Mouse (Mus musculus) embryonic fibroblast, embryonic 13.5 days (primary cell): ENCODE data around the gene Gria1. TPM values are rescaled to one million over a fixed set of nuclear protein-coding genes. Genes with fewer than 3 reads are reported as not detected.

Experiments used
- H3K27ac ChIP-seq: 2 replicates; pipeline ENCODE4 v1.5.1; 2012; ENCODE audit warnings: low read length, control low read depth, inconsistent platforms; ENCODE audit not compliant: insufficient read depth
- H3K4me1 ChIP-seq: 2 replicates; pipeline ENCODE4 v1.6.1; 2011; ENCODE audit warnings: low read length; ENCODE audit not compliant: control insufficient read depth, insufficient read depth
- H3K4me3 ChIP-seq: 2 replicates; pipeline ENCODE4 v1.5.1; 2011; ENCODE audit warnings: mild to moderate bottlenecking, control low read depth, low read length; ENCODE audit not compliant: insufficient read depth
- CTCF ChIP-seq: IDR thresholded peaks from 2 replicates; pipeline ENCODE4 v1.5.1; 2011; ENCODE audit warnings: mild to moderate bottlenecking, control low read depth, low read length, moderate library complexity, borderline replicate concordance; ENCODE audit not compliant: insufficient read depth
- POLR2A ChIP-seq: IDR thresholded peaks from 2 replicates; pipeline ENCODE4 v1.6.1; 2011; ENCODE audit warnings: low read depth, mild to moderate bottlenecking, control low read depth, low read length, moderate library complexity
- polyA plus RNA-seq: library from polyadenylated mRNA; stranded (reverse); fragments of >200 nt; gene quantifications from 2 replicates; pipeline ENCODE4 v1.2.4, GENCODE M21; 2011; ENCODE audit warnings: low read depth; ENCODE audit not compliant: missing spikeins, insufficient read length

Gria1 gene
- polyA plus RNA-seq, 1 experiment: 6.1 TPM

DNA sequence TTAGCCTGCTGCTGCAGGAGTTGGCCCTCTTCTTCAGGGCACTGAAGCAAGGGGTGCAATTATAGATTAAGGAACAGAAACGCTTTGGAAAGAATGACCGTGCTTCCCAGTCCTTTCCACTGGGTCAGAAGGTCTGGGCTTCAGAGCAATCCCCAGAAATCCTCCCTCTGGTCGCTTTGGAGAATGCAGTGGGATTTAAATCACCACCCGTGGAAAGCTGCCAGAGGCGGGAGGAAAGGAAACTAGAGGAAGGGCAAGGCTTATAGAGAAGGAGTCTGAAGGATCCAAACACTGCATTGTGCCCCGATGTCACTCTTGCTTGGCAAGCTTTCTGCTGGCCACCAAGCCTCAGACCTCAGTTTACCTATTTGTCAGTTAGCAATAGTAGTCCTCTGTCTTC lies 193.2 kb downstream of the Gria1 start:
- no peak overlapping the region for H3K4me3 ChIP-seq
- TF ChIP-seq POLR2A: no peak
- TF ChIP-seq CTCF: no peak
- no peak overlapping the region for H3K27ac ChIP-seq

DNA sequence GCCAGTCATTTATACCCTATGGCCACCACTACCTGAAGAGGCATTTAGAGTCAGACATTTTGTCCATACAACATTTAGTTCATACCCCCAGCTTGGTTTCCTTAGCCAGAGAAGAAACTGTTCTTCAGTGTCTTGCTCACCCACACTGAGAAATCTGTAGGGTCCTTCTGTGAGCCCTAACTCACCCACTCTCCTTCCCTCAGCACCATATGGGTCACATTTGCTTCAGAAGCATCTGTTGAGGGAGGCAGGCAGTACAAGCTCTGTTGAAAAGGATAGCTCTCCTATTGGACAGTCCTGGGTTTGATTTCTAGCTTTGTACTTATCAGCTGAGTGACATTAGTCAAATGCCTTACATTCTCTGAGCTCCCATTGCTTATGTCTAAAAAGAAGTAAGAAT lies 196.1 kb downstream of the Gria1 start:
- no peak overlapping the region for H3K27ac ChIP-seq
- TF ChIP-seq CTCF (no peak), POLR2A (no peak)
- H3K4me1 ChIP-seq: peaks cover 3% of the 10 kb centered on the region; the same call in 1 of the 2 replicates
- H3K4me3 ChIP-seq: no peak overlapping the region

More for the DNA sequence above, 193.2 kb downstream of the Gria1 start:
- H3K4me1 ChIP-seq: 0 out of 2 replicates have a peak, but pooled peaks cover 2% of the 10 kb centered on the region

DNA sequence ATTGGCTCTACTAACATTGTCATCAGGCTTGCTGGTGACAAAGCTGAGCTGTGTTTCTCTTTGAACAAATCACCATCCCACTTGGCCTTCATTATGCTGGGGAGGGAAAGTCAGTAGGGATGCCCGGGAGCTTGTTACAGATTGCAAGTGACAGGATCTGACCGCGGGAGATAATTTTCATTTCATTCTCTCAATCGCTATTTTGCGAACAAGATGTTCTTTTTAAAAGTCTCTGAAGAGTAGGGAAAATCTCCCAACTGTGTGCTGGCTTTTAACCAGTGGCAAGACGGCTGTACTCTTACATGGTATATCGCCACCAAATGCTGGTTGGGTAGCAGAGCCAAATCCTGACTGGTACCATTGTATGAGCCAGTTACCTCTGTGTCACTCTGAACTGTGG lies 202.9 kb downstream of the Gria1 start:
- Histone ChIP-seq H3K4me3 (no peak overlapping the region), H3K27ac (no peak overlapping the region), H3K4me1 (peaks cover 3% of the 10 kb centered on the region; the same call in 1 of the 2 replicates)
- no peak for TF ChIP-seq CTCF
- TF ChIP-seq POLR2A: no peak

DNA sequence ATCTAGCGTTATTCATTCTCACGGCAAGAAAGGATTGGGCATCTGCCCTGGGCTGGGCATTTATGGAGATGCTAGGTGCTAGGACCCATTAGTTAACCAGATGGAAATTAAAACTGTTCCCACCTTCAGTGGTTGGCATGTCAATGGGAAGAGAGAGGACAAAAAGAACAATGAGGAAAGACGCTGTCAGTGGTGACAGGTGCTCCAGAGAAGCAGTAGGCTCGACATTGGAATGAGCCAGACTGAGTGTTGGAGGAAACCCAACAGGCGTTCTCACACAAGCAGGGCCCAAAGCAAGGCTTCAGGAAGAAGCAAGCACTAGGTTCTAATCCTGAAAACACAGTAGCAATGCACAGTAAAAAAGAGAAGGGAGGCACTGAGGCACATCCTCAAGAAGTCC lies 203.4 kb downstream of the Gria1 start:
- no peak overlapping the region for H3K27ac ChIP-seq
- TF ChIP-seq POLR2A: no peak
- TF ChIP-seq CTCF: no peak
- peaks cover 3% of the 10 kb centered on the region; the same call in 1 of the 2 replicates for H3K4me1 ChIP-seq
- no peak overlapping the region for H3K4me3 ChIP-seq

DNA sequence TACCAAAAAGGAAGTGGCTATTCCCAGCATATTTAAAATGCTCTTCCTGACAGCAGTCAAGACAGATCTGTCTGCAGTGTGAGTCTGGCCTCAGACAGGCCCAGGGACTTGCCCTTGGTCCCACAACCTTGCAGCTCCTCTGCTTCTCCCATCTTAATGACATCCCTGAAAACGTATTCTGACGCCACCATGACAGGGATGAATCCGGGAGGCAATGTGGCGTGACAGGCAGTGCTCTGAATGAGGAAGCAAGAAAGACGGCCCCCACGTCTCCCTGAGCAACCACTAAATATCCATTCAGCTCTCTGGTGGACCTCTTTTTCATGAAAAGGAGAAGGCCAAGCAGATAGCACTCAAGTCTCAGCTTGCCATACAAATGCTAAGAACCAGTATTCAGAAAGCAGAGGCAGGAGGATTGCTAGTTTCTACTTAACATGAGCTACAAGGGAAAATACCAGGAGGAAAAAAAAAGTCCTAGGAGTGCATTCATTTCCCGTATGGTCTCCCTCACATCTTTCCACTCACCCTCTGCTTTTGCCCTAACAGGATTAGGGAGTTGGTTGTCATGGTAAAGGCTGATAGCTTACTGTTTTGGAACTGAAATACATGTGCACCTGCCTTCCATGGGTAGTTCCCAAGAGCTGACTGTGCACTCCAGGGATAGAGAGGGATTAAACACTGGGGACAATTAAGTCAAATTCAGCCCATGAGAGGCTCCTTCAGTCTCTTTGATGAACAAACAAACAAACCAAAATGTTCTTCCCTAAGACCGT lies 211.8 kb downstream of the Gria1 start:
- no peak for TF ChIP-seq POLR2A
- no peak for TF ChIP-seq CTCF
- Histone ChIP-seq H3K27ac (no peak overlapping the region), H3K4me1 (no peaks in the 10 kb centered on the region), H3K4me3 (no peak overlapping the region)

DNA sequence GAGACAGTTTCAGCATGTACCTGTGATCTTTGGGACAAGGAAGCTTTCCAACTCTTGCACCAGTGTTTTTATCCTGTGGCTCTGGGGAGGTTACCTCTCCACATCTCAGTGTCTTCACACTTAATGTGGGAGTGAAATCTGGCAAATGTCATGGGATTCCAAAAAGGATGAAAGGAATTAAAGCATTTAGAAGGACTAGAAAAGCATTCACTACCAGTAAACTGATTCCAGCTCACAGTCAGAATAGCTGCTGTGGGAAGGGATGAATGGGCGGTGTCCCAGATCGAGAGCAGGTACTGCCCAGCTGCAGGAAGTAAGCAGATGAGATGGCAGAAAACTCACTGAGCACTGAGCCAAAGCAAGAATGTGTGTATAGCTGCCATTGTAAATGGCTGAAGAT lies 224.3 kb downstream of the Gria1 start:
- TF ChIP-seq POLR2A (no peak), CTCF (no peak)
- Histone ChIP-seq H3K4me3 (no peak overlapping the region), H3K4me1 (no peaks in the 10 kb centered on the region), H3K27ac (no peak overlapping the region)

DNA sequence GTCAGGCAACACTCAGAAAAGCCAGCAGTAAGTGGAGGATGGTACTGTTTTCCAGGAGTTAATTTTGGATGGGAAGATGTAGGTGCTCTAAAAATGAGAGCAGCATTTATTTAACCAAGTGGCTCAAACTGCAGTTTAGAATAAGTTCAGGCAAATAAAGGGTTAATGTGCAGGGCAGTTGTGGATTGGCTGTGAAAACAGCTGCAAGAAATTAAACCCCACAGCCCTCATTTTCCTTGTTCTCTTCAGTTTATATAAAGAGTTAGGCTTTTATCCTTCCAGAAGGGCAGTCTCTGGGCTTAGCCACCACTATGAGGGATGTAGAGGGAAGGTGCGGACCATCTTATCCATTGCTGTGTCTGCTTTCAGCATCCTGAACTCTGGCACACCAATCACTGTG lies 225.2 kb downstream of the Gria1 start:
- no peaks in the 10 kb centered on the region for H3K4me1 ChIP-seq
- TF ChIP-seq CTCF (no peak), POLR2A (no peak)
- no peak overlapping the region for H3K27ac ChIP-seq
- no peak overlapping the region for H3K4me3 ChIP-seq

DNA sequence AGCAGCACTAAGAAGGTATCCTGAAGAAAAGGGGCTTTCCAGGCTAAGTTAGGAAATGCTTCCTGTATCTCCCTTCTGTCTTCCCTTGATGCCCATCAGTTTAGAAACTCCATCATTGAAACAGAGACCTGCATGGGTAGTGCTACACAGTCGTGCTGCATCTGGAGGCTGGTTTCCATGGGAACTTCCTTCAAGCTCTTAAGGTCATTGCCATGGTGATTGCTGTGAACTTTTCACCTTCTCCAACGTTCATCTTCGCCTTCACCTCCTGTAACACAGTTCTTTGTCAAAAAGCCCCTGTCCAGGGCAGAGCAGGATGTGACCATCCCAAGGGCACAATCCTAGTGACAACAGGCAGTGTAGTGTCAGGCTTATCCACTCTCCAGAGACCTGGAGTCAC lies 228.6 kb downstream of the Gria1 start:
- H3K4me1 ChIP-seq: no peaks in the 10 kb centered on the region
- no peak overlapping the region for H3K4me3 ChIP-seq
- no peak overlapping the region for H3K27ac ChIP-seq
- TF ChIP-seq CTCF (no peak), POLR2A (no peak)

DNA sequence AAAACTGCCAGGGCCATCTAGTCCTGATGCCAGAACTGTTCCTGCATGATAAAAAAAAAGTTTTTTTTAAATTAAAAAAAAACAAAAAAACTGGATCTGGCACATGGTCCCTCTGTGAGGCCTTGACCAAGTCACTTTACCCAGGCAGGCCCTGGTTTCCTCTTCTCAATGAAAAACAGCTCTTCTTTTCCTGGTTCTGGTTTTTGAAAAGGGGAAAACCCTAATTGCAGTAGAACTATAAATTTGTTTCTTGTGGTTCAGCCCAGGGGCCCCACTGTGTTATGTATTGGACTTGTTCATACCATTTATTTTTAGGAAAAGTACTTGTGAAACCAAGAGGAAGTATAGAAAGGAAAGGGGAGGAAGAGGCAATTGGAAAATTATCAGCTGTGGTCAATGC lies 232.6 kb downstream of the Gria1 start:
- Histone ChIP-seq H3K4me3 (no peak overlapping the region), H3K27ac (no peak overlapping the region), H3K4me1 (no peaks in the 10 kb centered on the region)
- no peak for TF ChIP-seq POLR2A
- no peak for TF ChIP-seq CTCF

DNA sequence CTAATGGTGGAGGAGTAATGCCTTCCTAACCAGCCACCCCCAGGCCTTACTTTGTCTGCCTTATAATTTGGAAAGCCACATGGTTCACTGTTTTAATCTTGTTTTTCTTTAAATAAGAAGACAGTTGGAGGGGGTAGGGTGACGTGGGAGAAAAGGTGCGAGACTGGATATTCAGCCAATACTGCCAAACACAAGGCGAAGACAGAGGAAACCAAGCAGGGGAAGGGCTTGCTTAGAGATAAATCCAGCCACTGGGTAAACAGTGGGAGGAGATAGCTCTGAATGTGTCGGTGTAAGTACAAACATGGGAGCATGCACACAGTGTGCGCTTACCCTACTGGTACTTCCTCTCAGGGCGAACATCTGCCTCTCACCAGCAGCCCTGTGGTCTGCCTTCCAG lies 233.4 kb downstream of the Gria1 start:
- H3K27ac ChIP-seq: no peak overlapping the region
- no peak overlapping the region for H3K4me3 ChIP-seq
- H3K4me1 ChIP-seq: no peaks in the 10 kb centered on the region
- TF ChIP-seq POLR2A (no peak), CTCF (no peak)

DNA sequence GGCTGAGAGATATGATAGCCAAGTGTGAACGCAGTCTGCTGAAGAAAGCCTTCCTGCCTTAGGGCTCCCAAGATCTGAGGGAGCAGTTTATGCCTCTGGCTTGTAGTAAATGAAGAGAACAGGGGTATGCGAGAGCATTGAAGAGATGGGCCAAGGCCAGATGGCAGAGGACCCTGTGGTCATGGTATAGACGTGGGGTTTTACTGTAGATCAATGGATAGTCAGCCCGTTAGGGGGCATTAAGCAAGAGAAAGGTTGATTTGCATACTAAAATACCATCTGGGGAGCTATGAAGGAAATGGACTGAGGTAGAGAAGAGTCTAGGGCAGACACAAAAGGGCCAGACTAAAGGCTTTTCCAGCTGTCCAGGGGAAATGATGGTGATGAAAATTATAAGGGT lies 237.7 kb downstream of the Gria1 start:
- Histone ChIP-seq H3K27ac (no peak overlapping the region), H3K4me3 (no peak overlapping the region), H3K4me1 (no peaks in the 10 kb centered on the region)
- TF ChIP-seq CTCF: no peak
- TF ChIP-seq POLR2A: no peak
